Mouse (Mus musculus) MEL (cell line): Measurements from ENCODE around the gene Gm42878. TPM values are rescaled to one million over a fixed set of nuclear protein-coding genes. Genes with fewer than 3 reads are reported as not detected.

ENCODE experiments used
- DNase-seq: peaks from one replicate; pipeline ENCODE4 v3.0.0; 2011; ENCODE audit warnings: low read depth, low spot score
- H3K27ac ChIP-seq: 2 replicates; pipeline ENCODE4 v1.5.1; 2012; ENCODE audit warnings: low read depth, mild to moderate bottlenecking, control low read depth, low read length, moderate library complexity; ENCODE audit not compliant: control insufficient read depth
- H3K27me3 ChIP-seq, 2 experiments: fragments of 150-350 bp in 1 of 2; sonication (generic) in 1 of 2; 2 replicates each; pipeline ENCODE4 v1.6.1; 2012; ENCODE audit warnings: low read length in 2 of 2, mild to moderate bottlenecking in 2 of 2, improper control_type of control experiment in 1 of 2, moderate library complexity in 1 of 2; ENCODE audit not compliant: insufficient read depth in 2 of 2, control insufficient read depth in 1 of 2
- H3K36me3 ChIP-seq, 2 experiments: 2 replicates each; pipeline ENCODE4 v1.6.1; 2012 to 2014; ENCODE audit warnings: low read length in 2 of 2, improper control_type of control experiment in 1 of 2, inconsistent platforms in 1 of 2, mild to moderate bottlenecking in 1 of 2; ENCODE audit not compliant: insufficient read depth in 2 of 2, control insufficient read depth in 1 of 2
- H3K4me1 ChIP-seq, 2 experiments: fragments of 150-350 bp in 1 of 2; sonication (generic) in 1 of 2; 2 replicates each; pipeline ENCODE4 v1.6.1; 2012; ENCODE audit warnings: low read length in 2 of 2, improper control_type of control experiment in 1 of 2, mild to moderate bottlenecking in 1 of 2; ENCODE audit not compliant: insufficient read depth in 2 of 2, control insufficient read depth in 1 of 2
- H3K4me3 ChIP-seq, 2 experiments: fragments of 150-350 bp in 1 of 2; sonication (generic) in 1 of 2; 2 replicates each; pipeline ENCODE4 v1.5.1; 2012; ENCODE audit warnings: low read depth in 2 of 2, low read length in 2 of 2, mild to moderate bottlenecking in 2 of 2, moderate library complexity in 2 of 2, control low read depth in 1 of 2, improper control_type of control experiment in 1 of 2; ENCODE audit not compliant: control insufficient read depth in 1 of 2, insufficient read depth in 1 of 2
- H3K79me2 ChIP-seq: 2 replicates; pipeline ENCODE4 v1.6.1; 2012; ENCODE audit warnings: mild to moderate bottlenecking, low read length, moderate library complexity; ENCODE audit not compliant: control insufficient read depth, poor library complexity, insufficient read depth
- H3K9ac ChIP-seq: 2 replicates; pipeline ENCODE4 v1.6.1; 2012; ENCODE audit warnings: low read depth, mild to moderate bottlenecking, control low read depth, low read length, moderate library complexity; ENCODE audit not compliant: control insufficient read depth, poor library complexity, severe bottlenecking
- H3K9me3 ChIP-seq: fragments of 150-350 bp; sonication (generic); replicated peaks from 2 replicates; pipeline ENCODE4 v1.6.1; 2012; ENCODE audit warnings: mild to moderate bottlenecking, low read length, improper control_type of control experiment, moderate library complexity; ENCODE audit not compliant: insufficient read depth
- ELF1 ChIP-seq: IDR thresholded peaks from 2 replicates; pipeline ENCODE4 v1.6.1; 2014; ENCODE audit warnings: low read depth, mild to moderate bottlenecking, inconsistent platforms, low read length, improper control_type of control experiment, moderate library complexity
- EP300 ChIP-seq, 2 experiments: IDR thresholded peaks; 2 replicates each; pipeline ENCODE4 v1.6.1; 2011; ENCODE audit warnings: improper control_type of control experiment in 2 of 2, low read length in 2 of 2, low read depth in 1 of 2, mild to moderate bottlenecking in 1 of 2
- ETS1 ChIP-seq: IDR thresholded peaks from 2 replicates; pipeline ENCODE4 v1.6.1; 2012; ENCODE audit warnings: low read depth, mild to moderate bottlenecking, inconsistent platforms, low read length, improper control_type of control experiment, moderate library complexity
- GATA1 ChIP-seq: IDR thresholded peaks from 2 replicates; pipeline ENCODE4 v1.6.1; 2011; ENCODE audit warnings: low read depth, low read length, improper control_type of control experiment
- MEF2A ChIP-seq: IDR thresholded peaks from 2 replicates; pipeline ENCODE4 v1.6.1; 2014; ENCODE audit warnings: low read depth, mild to moderate bottlenecking, inconsistent platforms, low read length, improper control_type of control experiment; ENCODE audit not compliant: poor library complexity, insufficient replicate concordance, severe bottlenecking; ENCODE audit errors: extremely low read depth
- MYC ChIP-seq: IDR thresholded peaks from 2 replicates; pipeline ENCODE4 v1.6.1; 2011; ENCODE audit warnings: low read depth, mild to moderate bottlenecking, low read length, improper control_type of control experiment, moderate library complexity
- POLR2A ChIP-seq, 2 experiments: IDR thresholded peaks; 2 replicates each; pipeline ENCODE4 v1.6.1; 2011 to 2012; ENCODE audit warnings: low read length in 2 of 2, mild to moderate bottlenecking in 2 of 2, control low read depth in 1 of 2, improper control_type of control experiment in 1 of 2, low read depth in 1 of 2, moderate library complexity in 1 of 2; ENCODE audit not compliant: control insufficient read depth in 1 of 2, insufficient read depth in 1 of 2, poor library complexity in 1 of 2
- POLR2AphosphoS2 ChIP-seq: IDR thresholded peaks from 2 replicates; pipeline ENCODE4 v1.6.1; 2011; ENCODE audit warnings: low read length, improper control_type of control experiment
- POLR2AphosphoS5 ChIP-seq: IDR thresholded peaks from 2 replicates; pipeline ENCODE4 v1.6.1; 2012; ENCODE audit warnings: low read depth, borderline replicate concordance, mild to moderate bottlenecking, inconsistent platforms, low read length, moderate library complexity, mixed read lengths
- RAD21 ChIP-seq: IDR thresholded peaks from 2 replicates; pipeline ENCODE4 v1.6.1; 2011; ENCODE audit warnings: mild to moderate bottlenecking, low read depth, low read length, improper control_type of control experiment
- RCOR1 ChIP-seq: IDR thresholded peaks from 2 replicates; pipeline ENCODE4 v1.6.1; 2012; ENCODE audit warnings: low read depth, mild to moderate bottlenecking, inconsistent platforms, low read length, improper control_type of control experiment
- SMC3 ChIP-seq: IDR thresholded peaks from 2 replicates; pipeline ENCODE4 v1.6.1; 2011; ENCODE audit warnings: low read depth, low read length, improper control_type of control experiment
- TBP ChIP-seq: IDR thresholded peaks from 2 replicates; pipeline ENCODE4 v1.8.0; 2011; ENCODE audit warnings: low read depth, low read length, improper control_type of control experiment
- UBTF ChIP-seq: IDR thresholded peaks from 2 replicates; pipeline ENCODE4 v1.6.1; 2012; ENCODE audit warnings: low read depth, mild to moderate bottlenecking, inconsistent platforms, low read length, improper control_type of control experiment, moderate library complexity, borderline replicate concordance; ENCODE audit not compliant: insufficient read depth
- USF1 ChIP-seq: IDR thresholded peaks from 2 replicates; pipeline ENCODE4 v1.6.1; 2014; ENCODE audit warnings: low read depth, mild to moderate bottlenecking, inconsistent platforms, low read length, improper control_type of control experiment, moderate library complexity
- USF2 ChIP-seq, 2 experiments: IDR thresholded peaks; 2 replicates each; pipeline ENCODE4 v1.6.1; 2011 to 2012; ENCODE audit warnings: improper control_type of control experiment in 2 of 2, low read length in 2 of 2, borderline replicate concordance in 1 of 2, inconsistent platforms in 1 of 2, low read depth in 1 of 2, mild to moderate bottlenecking in 1 of 2; ENCODE audit not compliant: insufficient read depth in 1 of 2
- ZC3H11A ChIP-seq: IDR thresholded peaks from 2 replicates; pipeline ENCODE4 v1.6.1; 2012; ENCODE audit warnings: low read depth, mild to moderate bottlenecking, inconsistent platforms, low read length, improper control_type of control experiment
- ZKSCAN1 ChIP-seq: IDR thresholded peaks from 2 replicates; pipeline ENCODE4 v1.6.1; 2012; ENCODE audit warnings: low read depth, mild to moderate bottlenecking, inconsistent platforms, low read length, improper control_type of control experiment, moderate library complexity
- ZMIZ1 ChIP-seq: IDR thresholded peaks from 2 replicates; pipeline ENCODE4 v1.6.1; 2012; ENCODE audit warnings: low read depth, mild to moderate bottlenecking, inconsistent platforms, low read length, improper control_type of control experiment, moderate library complexity
- polyA plus RNA-seq, 2 experiments: library from polyadenylated mRNA; stranded (reverse) in 1 of 2; unstranded in 1 of 2; fragments of >175 nt in 1 of 2; fragments of >200 nt in 1 of 2; gene quantifications; 2 replicates each; pipeline versions ENCODE4 v1.2.1 to v1.2.4; 2012; ENCODE audit warnings: low replicate concordance in 2 of 2, low read depth in 1 of 2; ENCODE audit not compliant: insufficient read length in 2 of 2, insufficient read depth in 1 of 2, missing spikeins in 1 of 2
- total RNA-seq: library from RNA; depleted of rRNA; stranded (reverse); fragments of 300-350 nt; gene quantifications from 2 replicates; pipeline ENCODE4 v1.2.3, GENCODE M21; 2012

The Gm42878 gene
- total and polyA plus RNA-seq, 3 experiments, result not detected

GRCm38 (mm10) chr5:121537588-121537987 lies 7.7 kb downstream of the Gm42878 start:
- no peak overlapping the region for H3K4me3 ChIP-seq
- H3K9me3 ChIP-seq, result no peaks in the 10 kb centered on the region
- no peak for TF ChIP-seq ETS1
- no peak for TF ChIP-seq USF1
- no peak for TF ChIP-seq RCOR1
- TF ChIP-seq MYC, result no peak
- no peak for TF ChIP-seq ZC3H11A
- no peak for TF ChIP-seq RAD21
- no peak for TF ChIP-seq POLR2AphosphoS2
- no peak for TF ChIP-seq GATA1
- no peak for TF ChIP-seq POLR2A (IDR thresholded peaks at IDR 0.05; ENCODE audit: control insufficient read depth in 1 of 2, insufficient read depth in 1 of 2, low read depth in 1 of 2, low read length in 2 of 2, poor library complexity in 1 of 2)
- TF ChIP-seq SMC3, result no peak
- H3K27ac ChIP-seq, result no peak overlapping the region
- H3K27me3 ChIP-seq, result no peaks in the 10 kb centered on the region
- H3K4me1 ChIP-seq, result no peaks in the 10 kb centered on the region
- peaks cover 16% of the 10 kb centered on the region for H3K79me2 ChIP-seq
- no peak for DNase-seq
- peaks cover 1 to 16% of the 10 kb centered on the region in 2 experiments; a peak in 3 of 4 replicates for H3K36me3 ChIP-seq
- no peak overlapping the region for H3K9ac ChIP-seq

- Histone ChIP-seq H3K4me1 (no peaks in the 10 kb centered on the region), H3K79me2 (peaks cover 11% of the 10 kb centered on the region), H3K27me3 (no peaks in the 10 kb centered on the region), H3K36me3 (peaks cover 0 to 18% of the 10 kb centered on the region in 2 experiments; a peak in 2 of 4 replicates), H3K27ac (no peak overlapping the region), H3K9ac (no peak overlapping the region), H3K4me3 (no peak overlapping the region), H3K9me3 (no peaks in the 10 kb centered on the region)
- no peak for DNase-seq
- no peak for TF ChIP-seq EP300 (IDR thresholded peaks at IDR 0.05; ENCODE audit: low read depth in 1 of 2, low read length in 2 of 2)
- no peak for TF ChIP-seq ZKSCAN1
- TF ChIP-seq POLR2AphosphoS5, result no peak
- no peak for TF ChIP-seq ELF1
- TF ChIP-seq MEF2A, result no peak
- no peak for TF ChIP-seq UBTF
- no peak for TF ChIP-seq ZMIZ1
- TF ChIP-seq SMC3, result no peak
- no peak for TF ChIP-seq TBP
- no peak for TF ChIP-seq USF2 (IDR thresholded peaks at IDR 0.05; ENCODE audit: borderline replicate concordance in 1 of 2, insufficient read depth in 1 of 2, low read depth in 1 of 2, low read length in 2 of 2)
Observed at GRCm38 (mm10) chr5:121536921-121537555, 8.2 kb downstream of the Gm42878 start.
